Mouse (Mus musculus) liver, embryonic 15.5 days (tissue): ENCODE data around the gene Prcd. TPM values are rescaled to one million over a fixed set of nuclear protein-coding genes. Genes with fewer than 3 reads are reported as not detected.
"Not testable (repeated sequence)": the region's sequence is repeated elsewhere in the genome, so short reads cannot be mapped to it uniquely, and the experiment has no call there.

Source experiments
- ATAC-seq: fragments of 200-750 bp; cut with Nextera tagmentation; 2 replicates; pipeline ENCODE4 v1.8.0; 2017; ENCODE audit warnings: moderate number of reproducible peaks, mild to moderate bottlenecking, moderate library complexity; ENCODE audit not compliant: insufficient read depth
- H3K27ac ChIP-seq: fragments of 300-500 bp; sonication (generic); replicated peaks from 2 replicates; pipeline ENCODE4 v1.5.1; 2015; ENCODE audit warnings: mild to moderate bottlenecking, inconsistent platforms
- H3K27me3 ChIP-seq: fragments of 300-500 bp; sonication (generic); 2 replicates; pipeline ENCODE4 v1.6.1; 2015; ENCODE audit warnings: mild to moderate bottlenecking, inconsistent platforms
- H3K36me3 ChIP-seq: fragments of 300-500 bp; sonication (generic); replicated peaks from 2 replicates; pipeline ENCODE4 v1.6.1; 2015; ENCODE audit warnings: moderate library complexity, mild to moderate bottlenecking, inconsistent platforms
- H3K4me1 ChIP-seq: fragments of 300-500 bp; sonication (generic); replicated peaks from 2 replicates; pipeline ENCODE4 v1.6.1; 2015; ENCODE audit warnings: inconsistent platforms
- H3K4me2 ChIP-seq: fragments of 300-500 bp; sonication (generic); 2 replicates; pipeline ENCODE4 v1.6.1; 2015; ENCODE audit warnings: moderate library complexity, mild to moderate bottlenecking, inconsistent platforms
- H3K4me3 ChIP-seq: fragments of 300-500 bp; sonication (generic); replicated peaks from 2 replicates; pipeline ENCODE4 v1.5.1; 2015; ENCODE audit warnings: mild to moderate bottlenecking, inconsistent platforms
- H3K9ac ChIP-seq: fragments of 300-500 bp; sonication (generic); 2 replicates; pipeline ENCODE4 v1.6.1; 2015; ENCODE audit warnings: moderate library complexity, mild to moderate bottlenecking, inconsistent platforms
- H3K9me3 ChIP-seq: fragments of 300-500 bp; sonication (generic); replicated peaks from 2 replicates; pipeline ENCODE4 v1.6.1; 2016; ENCODE audit warnings: inconsistent platforms
- WGBS: fragments of 180-500 bp; shearing (Covaris S2); methylation state at CpG from one replicate; pipeline ENCODE4 v1.1.7; 2015; ENCODE audit warnings: mixed read lengths; ENCODE audit not compliant: insufficient replicate concordance; 5-methylcytosine and 5-hydroxymethylcytosine counted together
- polyA plus RNA-seq: library from polyadenylated mRNA; unstranded; fragments of >200 nt; fragmentation: Nextera tagmentation; extraction: Ambion mirVana; gene quantifications from 2 replicates; pipeline ENCODE4 v1.2.1, GENCODE M21; 2015

Prcd gene
- polyA plus RNA-seq, 1 experiment from 2014 or later, result 0.29 TPM

DNA sequence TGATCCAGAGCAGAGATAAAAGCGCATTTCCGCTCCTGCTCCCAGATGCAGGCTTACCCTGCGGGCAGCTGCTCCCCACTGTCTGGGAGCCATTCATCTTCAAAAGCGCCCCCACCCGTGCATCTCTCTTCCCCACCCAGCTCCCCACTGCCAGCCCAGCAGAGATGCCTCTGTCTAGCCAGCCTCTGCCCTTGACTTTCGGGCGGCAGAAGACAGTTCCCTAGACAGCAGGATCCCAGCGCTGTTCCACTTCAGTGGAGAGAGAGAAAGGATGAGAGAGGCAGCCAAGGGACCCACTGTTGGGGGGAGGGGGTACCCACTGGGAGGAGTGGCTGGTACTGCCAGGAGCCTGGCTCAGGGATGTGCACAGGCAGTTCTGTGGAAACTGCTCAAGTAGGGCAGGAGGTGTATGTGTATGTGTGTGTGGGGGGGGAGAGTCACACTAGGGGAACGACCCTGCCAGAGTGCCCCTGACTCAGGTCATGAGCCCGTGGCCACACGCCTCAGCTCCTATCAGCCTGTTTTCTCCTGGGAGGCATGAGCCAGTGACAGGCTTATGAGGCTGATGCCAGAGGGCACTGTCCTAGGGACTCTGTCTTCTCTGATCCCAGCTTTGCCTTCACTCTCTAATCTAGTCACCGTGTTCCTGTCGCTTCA lies 8.1 kb downstream of the Prcd start:
- Histone ChIP-seq H3K9me3 (no peaks in the 10 kb centered on the region), H3K36me3 (no peaks in the 10 kb centered on the region), H3K4me3 (no peak overlapping the region), H3K9ac (no peak overlapping the region), H3K27ac (no peak overlapping the region), H3K4me1 (peaks cover 27% of the 10 kb centered on the region), H3K27me3 (peaks cover 37% of the 10 kb centered on the region), H3K4me2 (no peak overlapping the region)
- no peak for ATAC-seq
- WGBS, result 24% methylated on average over 13 of the region's 13 CpGs

DNA sequence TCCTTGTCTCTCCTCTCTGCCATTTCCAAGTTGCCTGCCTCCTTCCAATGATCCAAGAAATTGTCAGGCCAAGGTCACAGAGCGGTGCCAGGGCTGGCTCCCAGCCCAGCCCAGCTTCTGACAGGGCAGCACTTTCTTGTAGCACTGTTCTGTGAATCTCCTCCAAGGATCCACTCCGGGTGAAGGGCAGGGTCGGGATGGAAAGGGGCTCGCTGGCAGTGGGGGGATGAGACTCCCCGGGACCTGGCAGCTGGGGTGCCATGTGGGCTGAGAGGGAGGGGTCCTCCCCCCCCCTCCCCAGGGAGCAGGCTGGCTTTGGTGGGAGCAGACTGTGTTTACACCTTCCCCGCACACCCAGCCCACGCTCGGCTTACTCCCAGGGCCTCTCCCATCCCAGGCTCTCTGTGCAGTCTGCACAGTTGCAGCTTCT lies 8.6 kb downstream of the Prcd start:
- no peak overlapping the region for H3K9ac ChIP-seq
- no peak overlapping the region for H3K27ac ChIP-seq
- H3K4me3 ChIP-seq, result no peak overlapping the region
- no peak for ATAC-seq
- 62% methylated on average over 8 of the region's 8 CpGs for WGBS
- H3K4me2 ChIP-seq, result no peak overlapping the region
- no peaks in the 10 kb centered on the region for H3K9me3 ChIP-seq
- H3K4me1 ChIP-seq, result peaks cover 26% of the 10 kb centered on the region
- no peaks in the 10 kb centered on the region for H3K36me3 ChIP-seq
- peaks cover 33% of the 10 kb centered on the region for H3K27me3 ChIP-seq

DNA sequence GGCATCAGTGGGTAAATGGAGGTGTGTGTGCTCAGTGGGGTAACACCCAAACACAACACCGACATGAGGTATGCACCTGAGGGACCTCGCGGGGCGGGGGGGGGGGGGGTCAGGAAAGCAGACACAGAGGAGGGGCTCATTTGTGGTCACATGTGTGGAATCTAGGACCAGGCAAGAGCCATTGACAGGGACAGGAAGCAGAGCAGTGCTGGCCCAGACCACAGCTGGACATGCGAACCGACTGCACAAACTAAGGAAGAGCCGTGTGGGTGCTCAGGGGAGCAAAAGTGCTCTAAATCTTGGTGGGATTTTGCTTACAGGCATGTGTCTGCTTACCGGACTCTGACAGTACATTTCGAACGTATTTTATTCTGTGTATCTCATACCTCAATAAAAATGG lies 12.0 kb downstream of the Prcd start:
- WGBS, result 67% methylated on average over 10 of the region's 10 CpGs
- Histone ChIP-seq H3K36me3 (no peaks in the 10 kb centered on the region), H3K9me3 (no peaks in the 10 kb centered on the region), H3K4me3 (no peak overlapping the region), H3K4me1 (peaks cover 27% of the 10 kb centered on the region), H3K27ac (no peak overlapping the region), H3K27me3 (peaks cover 47% of the 10 kb centered on the region), H3K9ac (no peak overlapping the region), H3K4me2 (no peak overlapping the region)
- ATAC-seq, result no peak

DNA sequence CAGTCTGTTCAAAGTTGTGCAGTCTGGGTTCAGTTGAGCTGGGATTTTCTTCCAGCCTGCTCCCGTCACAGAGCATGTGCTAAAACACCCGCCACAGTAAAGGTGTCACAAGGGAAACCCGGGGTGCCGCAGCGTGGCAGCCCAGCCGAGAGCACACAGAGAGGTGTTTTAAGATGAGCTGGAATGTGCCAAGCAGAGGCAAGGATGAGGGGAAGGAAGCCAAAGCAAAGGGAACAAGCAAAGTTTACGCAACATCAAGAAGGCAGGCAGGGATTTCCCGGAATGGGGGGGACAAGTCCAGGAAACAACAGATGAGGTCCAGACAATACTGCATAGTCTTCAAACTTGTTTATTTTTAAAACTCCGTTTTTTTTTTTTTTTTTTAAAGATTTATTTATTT lies 13.2 kb downstream of the Prcd start:
- no peaks in the 10 kb centered on the region for H3K36me3 ChIP-seq
- no peak overlapping the region for H3K4me2 ChIP-seq
- H3K9me3 ChIP-seq, result no peaks in the 10 kb centered on the region
- H3K4me3 ChIP-seq, result no peak overlapping the region
- no peak overlapping the region for H3K9ac ChIP-seq
- peaks cover 41% of the 10 kb centered on the region for H3K27me3 ChIP-seq
- peaks cover 32% of the 10 kb centered on the region for H3K4me1 ChIP-seq
- 59% methylated on average over 9 of the region's 9 CpGs for WGBS
- no peak overlapping the region for H3K27ac ChIP-seq
- ATAC-seq, result no peak

DNA sequence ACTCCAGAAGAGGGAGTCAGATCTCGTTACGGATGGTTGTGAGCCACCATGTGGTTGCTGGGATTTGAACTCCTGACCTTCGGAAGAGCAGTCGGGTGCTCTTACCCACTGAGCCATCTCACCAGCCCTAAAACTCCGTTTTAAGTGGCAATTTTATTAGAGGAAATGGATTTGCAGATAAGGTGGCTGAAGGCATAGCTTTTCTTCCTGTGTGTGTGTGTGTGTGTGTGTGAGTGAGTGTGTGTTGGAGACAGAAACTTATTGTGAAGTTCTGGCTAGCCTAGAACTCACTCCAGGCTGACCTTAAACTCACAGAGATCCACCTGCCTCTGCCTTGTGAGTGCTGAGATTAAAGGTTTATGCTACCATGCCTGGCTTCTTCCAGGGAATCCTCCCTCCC lies 13.7 kb downstream of the Prcd start:
- not testable (repeated sequence) for H3K27ac ChIP-seq, H3K9me3 ChIP-seq, ATAC-seq, H3K4me2 ChIP-seq, H3K4me3 ChIP-seq, H3K36me3 ChIP-seq, H3K9ac ChIP-seq
- H3K27me3 ChIP-seq, result peaks cover 37% of the 10 kb centered on the region
- WGBS, result 48% methylated on average over 4 of the region's 5 CpGs
- H3K4me1 ChIP-seq, result peaks cover 32% of the 10 kb centered on the region

DNA sequence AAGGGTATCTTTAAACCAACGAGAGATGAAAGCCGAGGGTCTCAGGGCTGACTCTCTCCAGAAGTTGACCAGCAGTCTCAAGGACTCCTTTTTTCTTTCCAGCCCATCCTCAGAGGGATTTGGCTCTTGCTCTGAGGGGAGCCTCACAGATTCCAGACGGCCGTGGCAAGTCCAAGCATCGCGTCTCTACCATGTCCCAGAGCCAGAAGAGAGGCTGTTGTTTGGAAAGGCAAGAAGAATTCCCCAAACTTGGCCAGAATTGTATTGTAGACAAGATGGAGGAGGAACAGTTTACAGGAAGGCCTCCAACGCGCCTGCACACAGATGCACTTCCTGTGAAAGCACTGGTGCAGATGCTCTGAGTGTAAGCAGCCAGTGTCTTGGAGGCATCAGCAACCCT lies 14.6 kb downstream of the Prcd start:
- H3K4me2 ChIP-seq, result no peak overlapping the region
- H3K27ac ChIP-seq, result no peak overlapping the region
- H3K9ac ChIP-seq, result no peak overlapping the region
- peaks cover 41% of the 10 kb centered on the region for H3K4me1 ChIP-seq
- ATAC-seq, result no peak
- H3K27me3 ChIP-seq, result peaks cover 28% of the 10 kb centered on the region
- H3K36me3 ChIP-seq, result peaks cover 2% of the 10 kb centered on the region
- H3K9me3 ChIP-seq, result no peaks in the 10 kb centered on the region
- no peak overlapping the region for H3K4me3 ChIP-seq
- 59% methylated on average over 8 of the region's 8 CpGs for WGBS

DNA sequence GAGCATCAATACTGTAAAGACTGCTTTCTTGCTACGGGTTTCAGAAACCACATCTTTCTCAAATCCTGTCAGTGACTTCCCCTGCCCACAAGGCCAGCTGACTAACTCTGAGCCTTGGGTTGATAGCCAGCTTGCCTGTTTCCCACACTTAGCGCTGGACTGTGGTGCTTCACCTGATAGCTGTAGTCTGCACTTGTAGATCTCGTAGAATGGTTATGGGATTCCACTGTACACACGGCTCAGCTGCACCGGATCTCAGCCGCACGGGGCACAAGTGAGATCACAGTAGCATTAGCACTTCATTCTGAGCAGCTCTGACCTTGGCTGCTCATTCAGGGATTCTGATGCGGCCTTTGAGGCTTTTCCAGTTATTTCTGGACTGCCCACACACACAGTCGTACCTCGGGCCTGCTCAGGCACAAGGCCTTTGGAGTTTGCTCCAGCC lies 15.1 kb downstream of the Prcd start:
- Histone ChIP-seq H3K27me3 (peaks cover 23% of the 10 kb centered on the region), H3K9me3 (no peaks in the 10 kb centered on the region), H3K4me1 (peaks cover 46% of the 10 kb centered on the region), H3K27ac (no peak overlapping the region), H3K4me3 (no peak overlapping the region), H3K36me3 (peaks cover 7% of the 10 kb centered on the region), H3K4me2 (no peak overlapping the region), H3K9ac (no peak overlapping the region)
- no peak for ATAC-seq
- WGBS, result 45% methylated on average over 10 of the region's 10 CpGs

DNA sequence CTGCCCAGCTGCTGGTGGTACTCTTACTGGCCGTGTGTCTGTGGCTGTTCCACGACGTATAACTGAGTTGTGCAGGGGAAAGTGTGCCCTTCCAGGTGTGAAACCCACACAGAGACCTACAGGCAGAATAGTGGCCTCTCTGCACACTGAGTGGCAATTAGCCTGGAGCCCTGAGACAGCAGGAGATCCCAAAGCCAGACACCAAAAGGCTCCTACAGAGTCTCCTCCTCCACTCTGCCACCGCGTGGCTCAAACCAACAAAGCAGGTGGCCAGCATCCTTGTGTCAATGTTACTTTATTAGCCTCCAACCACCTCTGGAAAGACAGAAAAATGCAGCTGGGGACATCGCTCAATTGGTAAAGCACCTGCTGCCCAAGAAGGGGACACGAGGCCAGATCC lies 15.5 kb downstream of the Prcd start:
- no peak overlapping the region for H3K27ac ChIP-seq
- H3K36me3 ChIP-seq, result peaks cover 11% of the 10 kb centered on the region
- no peak overlapping the region for H3K9ac ChIP-seq
- peaks cover 50% of the 10 kb centered on the region for H3K4me1 ChIP-seq
- no peak overlapping the region for H3K4me3 ChIP-seq
- H3K9me3 ChIP-seq, result no peaks in the 10 kb centered on the region
- 52% methylated on average over 7 of the region's 7 CpGs for WGBS
- ATAC-seq, result no peak
- H3K27me3 ChIP-seq, result peaks cover 18% of the 10 kb centered on the region; the same call in 1 of the 2 replicates
- no peak overlapping the region for H3K4me2 ChIP-seq

DNA sequence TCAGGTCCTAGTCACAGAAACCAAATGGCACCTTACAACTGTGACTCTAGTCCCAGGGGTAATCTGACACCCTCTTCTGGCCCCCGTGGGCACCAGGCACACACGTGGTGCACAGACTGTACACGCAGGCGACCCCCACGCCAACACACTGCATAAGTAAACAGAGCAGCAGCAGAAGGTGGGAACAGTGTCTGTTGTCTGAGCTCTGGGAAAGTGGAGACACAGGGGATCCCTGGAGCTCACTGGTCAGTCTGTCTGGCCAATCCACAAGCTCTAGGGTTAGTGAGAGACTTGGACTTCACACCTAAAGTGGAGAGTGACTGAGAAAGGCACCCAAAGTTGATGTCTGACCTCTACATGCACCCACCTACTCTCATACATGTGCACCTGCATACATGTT lies 16.0 kb downstream of the Prcd start:
- Histone ChIP-seq H3K4me2 (no peak overlapping the region), H3K9ac (no peak overlapping the region), H3K27me3 (peaks cover 15% of the 10 kb centered on the region; the same call in 1 of the 2 replicates), H3K4me3 (no peak overlapping the region), H3K36me3 (peaks cover 16% of the 10 kb centered on the region), H3K9me3 (no peaks in the 10 kb centered on the region), H3K4me1 (peaks cover 55% of the 10 kb centered on the region), H3K27ac (no peak overlapping the region)
- 64% methylated on average over 5 of the region's 5 CpGs for WGBS
- no peak for ATAC-seq

DNA sequence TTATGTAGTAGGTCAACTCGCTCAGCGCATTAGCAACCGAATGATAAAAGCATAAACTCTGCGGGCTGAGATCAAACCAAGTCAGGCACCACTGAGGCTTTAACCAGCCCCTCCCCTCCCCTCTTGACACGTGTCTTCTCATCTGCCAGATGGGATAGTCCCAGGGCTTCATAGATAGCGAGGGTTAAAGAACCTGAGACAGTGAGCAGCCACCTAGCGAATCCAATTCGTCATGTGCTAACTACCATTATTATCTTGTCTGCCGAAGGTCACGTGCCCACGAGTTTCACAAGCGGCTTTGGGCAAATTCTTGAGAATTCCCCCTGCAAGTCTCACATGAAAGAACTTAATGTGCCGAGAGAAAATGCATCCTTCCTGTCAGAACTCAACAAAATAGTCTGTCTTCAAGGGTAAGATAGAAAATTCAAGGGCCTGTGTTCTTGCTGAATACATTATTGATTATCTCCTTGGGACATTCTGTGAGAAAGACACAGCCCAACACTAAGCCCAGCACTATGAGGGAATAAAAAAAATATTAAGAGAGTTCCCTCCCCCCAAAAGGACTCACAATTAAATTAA lies 16.5 kb downstream of the Prcd start:
- no peaks in the 10 kb centered on the region for H3K9me3 ChIP-seq
- no peak overlapping the region for H3K4me2 ChIP-seq
- 33% methylated on average over 13 of the region's 13 CpGs for WGBS
- ATAC-seq, result 0 out of 2 replicates have a peak, but pooled peaks have one; percentile 15
- no peak overlapping the region for H3K4me3 ChIP-seq
- H3K36me3 ChIP-seq, result peaks cover 22% of the 10 kb centered on the region
- H3K27me3 ChIP-seq, result peaks cover 15% of the 10 kb centered on the region; the same call in 1 of the 2 replicates
- peaks cover 61% of the 10 kb centered on the region for H3K4me1 ChIP-seq
- no peak overlapping the region for H3K9ac ChIP-seq
- H3K27ac ChIP-seq, result no peak overlapping the region

DNA sequence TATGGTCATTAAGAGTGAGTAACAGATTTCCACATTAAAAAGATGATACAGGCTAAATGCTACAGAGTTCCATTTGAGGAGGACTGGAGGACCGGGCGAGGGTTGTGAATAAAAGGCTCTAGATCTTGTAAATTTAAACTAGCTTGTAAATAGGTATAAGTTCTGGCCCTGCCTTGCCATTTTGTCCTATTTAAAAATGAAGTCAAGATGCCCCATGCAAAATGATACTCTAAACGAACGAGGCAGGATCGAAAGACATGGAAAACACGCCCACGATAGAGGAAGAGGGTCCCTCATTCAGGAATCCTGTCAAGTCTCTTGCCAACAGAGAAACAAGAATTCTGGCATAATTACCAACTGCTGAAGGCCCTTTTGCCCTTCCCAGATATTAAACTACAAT lies 17.1 kb downstream of the Prcd start:
- Histone ChIP-seq H3K36me3 (peaks cover 27% of the 10 kb centered on the region), H3K4me2 (peak overlapping the region; percentile 86; the same call in 1 of the 2 replicates), H3K4me1 (peaks cover 62% of the 10 kb centered on the region), H3K27ac (no peak overlapping the region), H3K4me3 (no peak overlapping the region), H3K9me3 (no peaks in the 10 kb centered on the region), H3K27me3 (peaks cover 15% of the 10 kb centered on the region; the same call in 1 of the 2 replicates), H3K9ac (no peak overlapping the region)
- no peak for ATAC-seq
- WGBS, result 80% methylated on average over 7 of the region's 7 CpGs
